28 mouse cellular contexts compared by ENCODE assay signal in the genomic region with DNA sequence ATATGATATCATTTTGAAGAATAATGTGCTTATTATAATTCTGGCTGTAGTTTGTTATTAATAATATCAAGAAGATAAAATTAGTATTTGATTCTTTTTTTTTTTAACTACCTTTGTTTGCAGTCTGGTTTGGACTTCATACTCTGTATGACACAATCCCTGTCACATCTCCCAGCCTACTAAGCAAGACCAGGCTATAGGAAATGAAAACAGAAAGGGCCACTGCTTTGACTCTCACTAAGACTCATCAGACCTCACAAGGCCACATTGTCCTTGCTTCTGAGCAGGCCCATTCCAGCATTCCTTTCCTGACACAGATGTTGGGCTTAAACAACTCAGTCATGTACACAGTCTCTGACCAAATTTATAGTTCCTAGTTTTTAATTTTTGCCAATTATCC. TPM values are rescaled to one million over a fixed set of nuclear protein-coding genes. Genes with fewer than 3 reads are reported as not detected.
DNase-seq lines count a peak whose midpoint lies in the region; ATAC-seq and TF ChIP-seq lines count a peak whose summit lies in the region.
"Had no signal": no experiment of that assay in that cellular context is flagged by ENCODE, and none has a peak within 500 bp of the region (broad histone marks: within the 10 kb centered on the region; RNA-seq: fewer than 3 reads in every experiment).

No protein-coding gene starts in this region.

- H3K4me3 ChIP-seq in forebrain, embryonic 11.5 days (ENCODE audit: low read depth, low read length): no peak overlapping the region
- H3K4me3 ChIP-seq in forebrain, postnatal 0 days (ENCODE audit: low read depth, low read length): no peak overlapping the region
- H3K4me3 ChIP-seq in midbrain, embryonic 10.5 days: no peak overlapping the region
- H3K4me3 ChIP-seq: embryonic facial prominence, embryonic 10.5 days; embryonic facial prominence, embryonic 13.5 days; erythroblast, embryonic 14.5 days; forebrain, embryonic 13.5 days; heart, embryonic 12.5 days; heart, embryonic 15.5 days; hindbrain, embryonic 10.5 days; hindbrain, embryonic 13.5 days; intestine, embryonic 15.5 days had no signal

- DNase-seq in adrenal gland, adult (ENCODE audit: inconsistent age in 2 of 2, low spot score in 1 of 2): peak; percentile 27 to 63
- no peak for DNase-seq in adrenal gland, adult 18-20 months (ENCODE audit: low spot score in 2 of 2)
- DNase-seq in forebrain, embryonic 11.5 days (ENCODE audit: low spot score): no peak
- no peak for DNase-seq in forebrain, postnatal 0 days
- DNase-seq in adrenal gland, postnatal 10 days: peak; percentile 12
- peak; percentile 10 for DNase-seq in forelimb bud, embryonic 11.5 days (ENCODE audit: low read depth, low spot score)
- no peak for DNase-seq in midbrain, embryonic 10.5 days (ENCODE audit: low spot score)
- DNase-seq: cerebellum, adult 11-12 months; cerebellum, adult 8-10 months; cerebellum, postnatal 10 days; cerebellum, postnatal 36 days; embryo, embryonic 11 days; gastrocnemius, postnatal 25 days; heart, adult 18-20 months; heart, postnatal 10 days; heart, postnatal 36 days had no signal

- TF ChIP-seq CTCF in forebrain, postnatal 0 days (IDR thresholded peaks at IDR 0.05; ENCODE audit: low read depth): no peak

- H3K4me2 ChIP-seq in forebrain, embryonic 11.5 days (ENCODE audit: low read depth, low read length, severe bottlenecking): no peak overlapping the region
- H3K4me2 ChIP-seq in forebrain, postnatal 0 days (ENCODE audit: low read depth): no peak overlapping the region
- H3K4me2 ChIP-seq: embryonic facial prominence, embryonic 13.5 days; forebrain, embryonic 13.5 days; heart, embryonic 12.5 days; heart, embryonic 15.5 days; hindbrain, embryonic 13.5 days; intestine, embryonic 15.5 days had no signal

- no peak overlapping the region for H3K27ac ChIP-seq in forebrain, embryonic 11.5 days (ENCODE audit: low read depth, low read length)
- no peak overlapping the region for H3K27ac ChIP-seq in forebrain, postnatal 0 days (ENCODE audit: low read depth, low read length)
- no peak overlapping the region for H3K27ac ChIP-seq in midbrain, embryonic 10.5 days (replicated peaks)
- H3K27ac ChIP-seq: embryonic facial prominence, embryonic 10.5 days; embryonic facial prominence, embryonic 13.5 days; forebrain, embryonic 13.5 days; heart, embryonic 15.5 days; hindbrain, embryonic 10.5 days; hindbrain, embryonic 13.5 days; intestine, embryonic 15.5 days had no signal

- no peaks in the 10 kb centered on the region for H3K36me3 ChIP-seq in forebrain, embryonic 11.5 days (ENCODE audit: control insufficient read depth, insufficient read depth, low read length)
- H3K36me3 ChIP-seq in forebrain, postnatal 0 days (ENCODE audit: insufficient read depth): no peaks in the 10 kb centered on the region
- H3K36me3 ChIP-seq in midbrain, embryonic 10.5 days: no peaks in the 10 kb centered on the region
- H3K36me3 ChIP-seq: heart, embryonic 12.5 days; heart, embryonic 15.5 days; hindbrain, embryonic 10.5 days; hindbrain, embryonic 13.5 days; intestine, embryonic 15.5 days had no signal

- 0 out of 2 replicates have a peak, but pooled peaks have one; percentile 42 for ATAC-seq in forebrain, embryonic 11.5 days (replicated peaks; ENCODE audit: low FRiP score)
- ATAC-seq in forebrain, postnatal 0 days: no peak
- ATAC-seq: activated CD4-positive, CD25-positive, alpha-beta regulatory T cell, adult 4 months; forebrain, embryonic 13.5 days; forebrain, embryonic 16.5 days; hindbrain, embryonic 16.5 days; intestine, embryonic 15.5 days had no signal

- no peaks in the 10 kb centered on the region for H3K4me1 ChIP-seq in forebrain, embryonic 11.5 days (replicated peaks; ENCODE audit: control insufficient read depth, insufficient read depth, low read length)
- H3K4me1 ChIP-seq in forebrain, postnatal 0 days (ENCODE audit: insufficient read depth): no peaks in the 10 kb centered on the region
- no peaks in the 10 kb centered on the region for H3K4me1 ChIP-seq in midbrain, embryonic 10.5 days
- H3K4me1 ChIP-seq: embryonic facial prominence, embryonic 13.5 days; forebrain, embryonic 13.5 days; heart, embryonic 12.5 days; heart, embryonic 15.5 days; hindbrain, embryonic 10.5 days; hindbrain, embryonic 13.5 days; intestine, embryonic 15.5 days had no signal

- H3K9me3 ChIP-seq in forebrain, embryonic 11.5 days (ENCODE audit: control insufficient read depth, low read length): no peaks in the 10 kb centered on the region
- no peaks in the 10 kb centered on the region for H3K9me3 ChIP-seq in forebrain, postnatal 0 days (ENCODE audit: low read length)
- no peaks in the 10 kb centered on the region for H3K9me3 ChIP-seq in midbrain, embryonic 10.5 days (replicated peaks)
- H3K9me3 ChIP-seq: embryonic facial prominence, embryonic 10.5 days; embryonic facial prominence, embryonic 13.5 days; forebrain, embryonic 13.5 days; heart, embryonic 12.5 days; heart, embryonic 15.5 days; hindbrain, embryonic 10.5 days; hindbrain, embryonic 13.5 days; intestine, embryonic 15.5 days had no signal

- no peaks in the 10 kb centered on the region for H3K27me3 ChIP-seq in forebrain, embryonic 11.5 days (ENCODE audit: control insufficient read depth, insufficient read depth, low read length)
- H3K27me3 ChIP-seq in forebrain, postnatal 0 days (ENCODE audit: insufficient read depth, low read length): no peaks in the 10 kb centered on the region
- H3K27me3 ChIP-seq in midbrain, embryonic 10.5 days (ENCODE audit: low read depth, poor library complexity, severe bottlenecking): no peaks in the 10 kb centered on the region
- H3K27me3 ChIP-seq: embryonic facial prominence, embryonic 13.5 days; forebrain, embryonic 13.5 days; heart, embryonic 12.5 days; heart, embryonic 15.5 days; hindbrain, embryonic 13.5 days; intestine, embryonic 15.5 days had no signal

- no peak overlapping the region for H3K9ac ChIP-seq in forebrain, embryonic 11.5 days (ENCODE audit: low read length)
- H3K9ac ChIP-seq in forebrain, postnatal 0 days: no peak overlapping the region
- H3K9ac ChIP-seq: embryonic facial prominence, embryonic 13.5 days; forebrain, embryonic 13.5 days; heart, embryonic 12.5 days; heart, embryonic 15.5 days; hindbrain, embryonic 13.5 days; intestine, embryonic 15.5 days had no signal

RNA-seq across cellular contexts. Expression of gene 2210408I21Rik, which starts 42.6 kb away (rescaled TPM):
- total RNA-seq in adrenal gland, adult 18-20 months (2021): 1 to 10 TPM; 8.8 to 8.9 TPM
- polyA plus RNA-seq in forebrain, embryonic 11.5 days (2014; fragmentation: Nextera tagmentation; extraction: Ambion mirVana): 10.1 and 14.2 TPM in 2 replicates
- total RNA-seq in forebrain, postnatal 0 days (2014; rRNA removed): 17.5 and 20.2 TPM in 2 replicates
- 9.4 and 12.0 TPM in 2 replicates for polyA plus RNA-seq in forebrain, postnatal 0 days (2015; fragmentation: Nextera tagmentation; extraction: Ambion mirVana)
- 1 to 10 TPM; 7.5 to 9.8 TPM for total RNA-seq in adrenal gland, postnatal 10 days (2021)
- polyA plus RNA-seq in midbrain, embryonic 10.5 days (2016; fragmentation: Nextera tagmentation; extraction: Ambion mirVana): 8.3 and 9.8 TPM in 2 replicates
- polyA plus RNA-seq: erythroblast, embryonic 14.5 days had no signal

RNA-seq across cellular contexts. Expression of gene Slf1, which starts 42.7 kb away (rescaled TPM):
- total RNA-seq in adrenal gland, adult 18-20 months (2021): 1 to 10 TPM; 6.6 to 7.8 TPM
- 45.4 and 54.8 TPM in 2 replicates for polyA plus RNA-seq in forebrain, embryonic 11.5 days (2014; fragmentation: Nextera tagmentation; extraction: Ambion mirVana)
- total RNA-seq in forebrain, postnatal 0 days (2014; rRNA removed): 61.7 and 62.9 TPM in 2 replicates
- 42.3 and 49.2 TPM in 2 replicates for polyA plus RNA-seq in forebrain, postnatal 0 days (2015; fragmentation: Nextera tagmentation; extraction: Ambion mirVana)
- total RNA-seq in adrenal gland, postnatal 10 days (2021): 10 to 100 TPM; 12.2 to 17.6 TPM
- 40.2 and 44.6 TPM in 2 replicates for polyA plus RNA-seq in midbrain, embryonic 10.5 days (2016; fragmentation: Nextera tagmentation; extraction: Ambion mirVana)

Comparison
In these comparisons a context has a peak if more than half of its experiments do, and no peak if none do; other contexts are left out.
1. DNase-seq: peak in adrenal gland, adult (2 of 2), adrenal gland, postnatal 10 days (single experiment) and forelimb bud, embryonic 11.5 days (single experiment); none in adrenal gland, adult 18-20 months (0 of 2), forebrain, embryonic 11.5 days (single experiment), forebrain, postnatal 0 days (single experiment) and midbrain, embryonic 10.5 days (single experiment).